Mouse (Mus musculus): ENCODE results near the gene Ptf1a. TPM values are rescaled to one million over a fixed set of nuclear protein-coding genes. Genes with fewer than 3 reads are reported as not detected.
A peak's percentile ranks its signal among the peaks of the same experiment; 100 is the strongest.

Gene Ptf1a
- not detected for total RNA-seq (2021)

DNA sequence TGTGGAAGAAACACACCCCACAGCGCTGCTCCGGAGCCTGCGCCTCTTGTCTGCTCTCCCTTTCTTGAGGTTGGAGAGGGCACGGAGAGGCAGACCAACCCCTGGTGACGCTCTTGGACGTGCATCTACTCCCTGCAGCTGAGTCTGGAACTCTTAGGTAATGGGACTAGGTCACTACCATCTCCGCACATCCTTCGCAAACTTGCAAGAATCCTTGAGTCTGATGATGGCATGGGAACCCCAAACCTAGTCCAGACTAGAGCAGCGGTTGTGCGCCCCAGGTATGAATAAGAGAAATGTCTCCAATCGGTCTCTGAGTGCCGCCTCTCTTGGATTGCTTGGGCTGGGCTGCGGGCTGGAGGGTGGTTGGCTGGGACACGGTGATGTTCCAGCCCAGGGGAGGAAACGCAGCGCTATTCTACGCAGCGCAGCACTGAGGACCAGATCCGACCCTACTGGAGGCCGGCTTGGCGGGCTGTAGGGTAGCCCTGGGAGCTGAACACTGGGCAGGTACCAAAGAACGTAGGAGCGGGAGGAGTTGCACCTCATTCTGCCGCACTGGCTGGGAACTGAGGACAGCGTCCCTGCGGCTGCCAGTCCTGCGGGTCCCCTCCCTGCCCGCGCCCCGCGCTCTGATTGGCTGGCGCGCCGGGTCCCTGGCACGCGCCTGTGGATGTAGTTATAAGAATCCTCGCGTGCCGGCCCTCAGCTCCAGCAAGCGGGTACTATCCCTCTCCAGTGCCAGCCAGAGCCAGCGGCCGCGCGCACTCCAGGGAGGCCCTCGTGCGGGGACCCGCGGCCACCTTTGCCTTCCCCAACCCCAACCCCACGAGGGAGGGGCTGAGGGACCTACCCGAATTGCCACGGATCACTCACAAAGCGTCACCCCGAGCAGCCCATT is at the start of gene Ptf1a:
TSS of gene Ptf1a (plus strand) at position 733 of the 901 bp plus-strand sequence.
- intact Hi-C loops (cut with DNase I): no loop called here
- DNase-seq: no peak

- DNase-seq: no peak
- intact Hi-C loops (cut with DNase I): no loop called here
Observed at GRCm38 (mm10) chr2:19405409-19405808, 40.1 kb upstream of the Ptf1a start.

DNA sequence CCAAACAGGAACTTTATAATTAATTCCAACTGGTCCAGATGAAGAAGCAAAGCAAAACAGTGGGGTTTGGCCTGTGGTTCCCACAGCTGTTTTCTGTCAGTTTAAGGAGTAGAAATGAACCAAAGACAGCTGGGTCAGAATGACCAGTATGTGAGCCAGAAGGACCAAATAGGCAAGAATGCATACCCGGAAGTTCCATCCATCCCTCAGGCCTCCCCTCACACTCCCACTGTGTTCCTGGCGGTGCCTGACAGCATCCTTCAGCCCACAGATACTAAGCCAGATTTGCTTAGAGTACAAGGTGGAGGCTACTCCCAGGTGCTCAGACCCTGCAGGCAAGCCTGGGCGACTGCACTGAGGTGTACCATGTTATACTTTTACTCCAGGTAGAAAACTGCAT is 38.9 kb upstream of the Ptf1a start:
- intact Hi-C loops (cut with DNase I): no loop called here
- no peak for DNase-seq

GRCm38 (mm10) chr2:19414222-19414965 is 31.1 kb upstream of the Ptf1a start:
- intact Hi-C loops (cut with DNase I): loop anchor here (2.0 kb wide), 1 partner anchor 318 kb away; no protein-coding TSS in a partner anchor
- peak; percentile 44 to 75 for DNase-seq

DNA sequence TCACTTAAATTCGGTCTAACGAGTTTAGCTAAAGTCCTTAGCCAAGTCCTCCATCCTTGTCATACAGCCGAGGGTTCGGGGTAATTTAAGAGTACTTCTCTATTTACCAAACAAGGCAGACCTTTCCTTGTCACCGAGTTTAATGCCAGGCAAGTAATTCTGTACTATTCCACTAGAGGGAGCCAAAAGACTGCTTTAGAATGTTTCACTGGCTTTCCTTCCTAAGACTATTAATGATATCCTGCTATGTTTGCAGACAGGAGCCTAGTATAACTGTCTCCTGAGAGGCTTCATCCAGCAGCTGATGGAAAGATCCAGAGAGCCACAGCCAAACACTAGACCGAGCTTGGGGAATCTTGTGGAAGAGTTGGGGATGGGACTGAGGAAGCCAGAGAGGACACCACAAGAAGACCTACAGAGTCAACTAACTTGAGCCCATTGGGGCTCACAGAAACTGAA is 30.4 kb upstream of the Ptf1a start:
- intact Hi-C loops (cut with DNase I): loop anchor here (1.0 to 5.0 kb wide), 3 partner anchors 103 to 502 kb away; no protein-coding TSS in a partner anchor
- peak; percentile 24 to 45 for DNase-seq

- no peak for DNase-seq
- intact Hi-C loops (cut with DNase I): loop anchor here (5.0 kb wide), 1 partner anchor 501 kb away; no protein-coding TSS in a partner anchor
Observed at GRCm38 (mm10) chr2:19416066-19416465, 29.4 kb upstream of the Ptf1a start.

- intact Hi-C loops (cut with DNase I): loop anchor here (5.0 kb wide), 1 partner anchor 497 kb away; no protein-coding TSS in a partner anchor
- no peak for DNase-seq
Observed at GRCm38 (mm10) chr2:19419686-19420345, 25.6 kb upstream of the Ptf1a start.

GRCm38 (mm10) chr2:19422226-19422625 is 23.2 kb upstream of the Ptf1a start:
- no peak for DNase-seq
- intact Hi-C loops (cut with DNase I): no loop called here

- no peak for DNase-seq
- intact Hi-C loops (cut with DNase I): no loop called here
Observed at GRCm38 (mm10) chr2:19423086-19423485, 22.4 kb upstream of the Ptf1a start.

DNA sequence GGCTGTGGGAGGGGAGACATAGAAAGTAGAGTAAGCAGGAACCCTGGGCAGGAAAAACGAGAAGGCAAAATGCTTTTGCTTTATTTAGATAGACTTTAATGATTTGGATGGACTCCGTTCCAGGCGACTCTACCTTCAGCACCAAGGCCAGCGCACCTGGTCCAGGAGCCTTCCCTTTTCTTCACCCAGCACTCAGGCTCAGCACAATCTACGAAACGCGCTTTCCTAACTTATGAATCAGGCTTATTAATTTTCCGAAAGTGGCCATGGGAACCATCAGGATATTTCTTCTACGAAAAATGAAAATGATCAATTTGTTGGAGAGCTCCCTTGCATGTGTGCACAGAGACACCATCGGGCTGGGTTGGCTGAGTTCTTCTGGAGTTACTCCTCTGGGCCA is 16.4 kb upstream of the Ptf1a start:
- DNase-seq: peak in 1 of 2 experiments; percentile 22
- intact Hi-C loops (cut with DNase I): no loop called here

GRCm38 (mm10) chr2:19429691-19430690 is 15.5 kb upstream of the Ptf1a start:
- DNase-seq: no peak
- intact Hi-C loops (cut with DNase I): no loop called here

- no peak for DNase-seq
- intact Hi-C loops (cut with DNase I): no loop called here
Observed at GRCm38 (mm10) chr2:19430746-19431145, 14.7 kb upstream of the Ptf1a start.

GRCm38 (mm10) chr2:19431186-19431585 is 14.3 kb upstream of the Ptf1a start:
- no peak for DNase-seq
- intact Hi-C loops (cut with DNase I): no loop called here

- DNase-seq: no peak
- intact Hi-C loops (cut with DNase I): no loop called here
Observed at GRCm38 (mm10) chr2:19431614-19432323, 13.7 kb upstream of the Ptf1a start.

GRCm38 (mm10) chr2:19444346-19444745 is 1.1 kb upstream of the Ptf1a start:
- intact Hi-C loops (cut with DNase I): no loop called here
- DNase-seq: no peak

DNA sequence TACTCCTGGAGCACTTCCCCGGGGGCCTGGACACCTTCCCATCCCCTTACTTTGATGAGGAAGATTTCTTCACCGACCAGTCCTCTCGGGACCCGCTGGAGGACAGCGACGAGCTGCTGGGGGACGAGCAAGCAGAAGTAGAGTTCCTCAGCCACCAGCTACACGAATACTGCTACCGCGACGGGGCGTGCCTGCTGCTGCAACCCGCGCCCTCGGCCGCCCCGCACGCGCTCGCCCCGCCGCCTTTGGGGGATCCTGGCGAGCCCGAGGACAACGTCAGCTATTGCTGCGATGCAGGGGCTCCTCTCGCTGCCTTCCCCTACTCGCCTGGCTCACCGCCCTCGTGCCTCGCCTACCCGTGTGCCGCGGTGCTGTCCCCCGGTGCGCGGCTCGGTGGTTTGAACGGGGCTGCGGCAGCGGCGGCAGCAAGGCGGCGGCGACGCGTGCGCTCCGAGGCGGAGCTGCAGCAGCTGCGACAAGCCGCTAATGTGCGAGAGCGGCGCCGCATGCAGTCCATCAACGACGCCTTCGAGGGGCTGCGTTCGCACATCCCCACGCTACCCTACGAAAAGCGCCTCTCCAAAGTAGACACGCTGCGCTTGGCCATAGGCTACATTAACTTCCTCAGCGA is 523 bp downstream of the Ptf1a start:
- DNase-seq: no peak
- intact Hi-C loops (cut with DNase I): no loop called here

GRCm38 (mm10) chr2:19446746-19447145 is 1.3 kb downstream of the Ptf1a start:
- intact Hi-C loops (cut with DNase I): no loop called here
- DNase-seq: no peak

DNA sequence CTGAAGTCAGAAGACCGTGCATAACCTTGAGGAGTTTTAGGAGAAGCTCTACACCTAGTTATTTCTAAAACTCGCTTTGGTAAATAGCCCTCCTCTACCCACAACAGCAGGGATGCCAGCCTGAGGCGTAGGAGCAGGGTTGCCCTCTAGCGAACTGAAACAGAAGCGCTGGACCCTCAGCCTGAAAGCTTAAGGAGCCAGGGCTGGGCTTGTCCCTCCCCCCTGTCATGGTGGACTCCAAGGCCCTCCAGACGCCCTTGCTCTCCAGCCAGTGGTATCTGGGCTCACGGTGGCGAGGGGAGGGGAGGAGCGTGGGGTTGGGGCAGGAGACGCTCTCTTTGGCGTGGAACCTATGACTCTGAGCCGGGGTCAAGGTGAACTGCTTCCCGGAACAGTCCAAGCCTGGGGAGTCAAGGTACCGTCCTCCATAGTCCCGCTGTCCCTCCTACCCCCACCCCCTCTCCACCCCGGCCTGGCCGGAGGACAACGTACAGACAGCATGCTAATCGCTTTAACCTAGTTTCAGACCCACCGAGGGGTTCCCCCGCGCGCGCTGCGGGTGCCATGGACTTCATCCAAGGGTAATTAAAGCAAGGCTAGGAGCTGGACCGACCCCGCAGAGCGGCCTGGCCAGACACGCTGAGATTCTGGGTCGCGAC is 2.7 kb downstream of the Ptf1a start:
- DNase-seq: no peak
- intact Hi-C loops (cut with DNase I): no loop called here

Data from heart, postnatal 36 days (tissue).